Mouse (Mus musculus) embryonic facial prominence, embryonic 13.5 days (tissue): ENCODE results near the gene Fbxl7. TPM values are rescaled to one million over a fixed set of nuclear protein-coding genes. Genes with fewer than 3 reads are reported as not detected.

Source experiments
- ATAC-seq: fragments of 200-750 bp; cut with Nextera tagmentation; 2 replicates; pipeline ENCODE4 v1.8.0; 2017; ENCODE audit warnings: low read depth; ENCODE audit not compliant: insufficient number of reproducible peaks, insufficient read depth, low FRiP score, low TSS enrichment
- H3K27ac ChIP-seq: fragments of 300-500 bp; sonication (generic); 2 replicates; pipeline ENCODE4 v1.5.1; 2015; ENCODE audit warnings: moderate library complexity, mild to moderate bottlenecking, inconsistent platforms
- H3K27me3 ChIP-seq: fragments of 300-500 bp; sonication (generic); 2 replicates; pipeline ENCODE4 v1.6.1; 2015; ENCODE audit warnings: mild to moderate bottlenecking, inconsistent platforms
- H3K36me3 ChIP-seq: fragments of 300-500 bp; sonication (generic); 2 replicates; pipeline ENCODE4 v1.6.1; 2015; ENCODE audit warnings: mild to moderate bottlenecking, inconsistent platforms
- H3K4me1 ChIP-seq: fragments of 300-500 bp; sonication (generic); 2 replicates; pipeline ENCODE4 v1.6.1; 2015; ENCODE audit warnings: inconsistent platforms
- H3K4me2 ChIP-seq: fragments of 300-500 bp; sonication (generic); 2 replicates; pipeline ENCODE4 v1.6.1; 2015; ENCODE audit warnings: moderate library complexity, mild to moderate bottlenecking, inconsistent platforms
- H3K4me3 ChIP-seq: fragments of 300-500 bp; sonication (generic); 2 replicates; pipeline ENCODE4 v1.5.1; 2015; ENCODE audit warnings: mild to moderate bottlenecking, inconsistent platforms
- H3K9ac ChIP-seq: fragments of 300-500 bp; sonication (generic); 2 replicates; pipeline ENCODE4 v1.6.1; 2015; ENCODE audit warnings: mild to moderate bottlenecking, inconsistent platforms
- H3K9me3 ChIP-seq: fragments of 300-500 bp; sonication (generic); 2 replicates; pipeline ENCODE4 v1.6.1; 2016; ENCODE audit warnings: inconsistent platforms
- WGBS: fragments of 180-500 bp; shearing (Covaris S2); methylation state at CpG from one replicate; pipeline ENCODE4 v1.1.7; 2015; ENCODE audit warnings: mixed read lengths; 5-methylcytosine and 5-hydroxymethylcytosine counted together
- polyA plus RNA-seq: library from polyadenylated mRNA; unstranded; fragments of >200 nt; fragmentation: Nextera tagmentation; extraction: Ambion mirVana; gene quantifications from 2 replicates; pipeline ENCODE4 v1.2.1, GENCODE M21; 2015

The Fbxl7 gene
- polyA plus RNA-seq, 1 experiment from 2014 or later: 37.3 TPM

GRCm38 (mm10) chr15:26809569-26809968 lies 85.8 kb downstream of the Fbxl7 start:
- Histone ChIP-seq H3K4me1 (peaks cover 15% of the 10 kb centered on the region), H3K9ac (no peak overlapping the region), H3K4me2 (no peak overlapping the region), H3K27me3 (no peaks in the 10 kb centered on the region), H3K27ac (no peak overlapping the region), H3K4me3 (no peak overlapping the region), H3K36me3 (no peaks in the 10 kb centered on the region), H3K9me3 (no peaks in the 10 kb centered on the region)
- no peak for ATAC-seq
- whole genome bisulfite sequencing: 70% methylated on average over 3 of the region's 3 CpGs

- ATAC-seq: no peak
- Histone ChIP-seq H3K4me1 (peaks cover 10% of the 10 kb centered on the region), H3K27ac (no peak overlapping the region), H3K4me3 (no peak overlapping the region), H3K36me3 (no peaks in the 10 kb centered on the region), H3K27me3 (no peaks in the 10 kb centered on the region), H3K9me3 (no peaks in the 10 kb centered on the region), H3K4me2 (no peak overlapping the region), H3K9ac (no peak overlapping the region)
- WGBS: 69% methylated on average over 5 of the region's 5 CpGs
Observed at GRCm38 (mm10) chr15:26804046-26804445, 91.3 kb downstream of the Fbxl7 start.

- peaks cover 10% of the 10 kb centered on the region for H3K4me1 ChIP-seq
- no peaks in the 10 kb centered on the region for H3K9me3 ChIP-seq
- 68% methylated on average over 3 of the region's 3 CpGs for WGBS
- no peak for ATAC-seq
- no peak overlapping the region for H3K27ac ChIP-seq
- H3K27me3 ChIP-seq: no peaks in the 10 kb centered on the region
- no peaks in the 10 kb centered on the region for H3K36me3 ChIP-seq
- no peak overlapping the region for H3K9ac ChIP-seq
- no peak overlapping the region for H3K4me3 ChIP-seq
- H3K4me2 ChIP-seq: no peak overlapping the region
Observed at GRCm38 (mm10) chr15:26799457-26800021, 95.8 kb downstream of the Fbxl7 start.

GRCm38 (mm10) chr15:26795937-26796336 lies 99.4 kb downstream of the Fbxl7 start:
- Histone ChIP-seq H3K4me3 (no peak overlapping the region), H3K27me3 (no peaks in the 10 kb centered on the region), H3K27ac (no peak overlapping the region), H3K9ac (no peak overlapping the region), H3K4me2 (no peak overlapping the region), H3K9me3 (no peaks in the 10 kb centered on the region), H3K36me3 (no peaks in the 10 kb centered on the region), H3K4me1 (peaks cover 7% of the 10 kb centered on the region)
- whole genome bisulfite sequencing: 70% methylated on average over 2 of the region's 2 CpGs
- ATAC-seq: no peak

GRCm38 (mm10) chr15:26795518-26795917 lies 99.9 kb downstream of the Fbxl7 start:
- Histone ChIP-seq H3K27ac (no peak overlapping the region), H3K4me1 (peaks cover 7% of the 10 kb centered on the region), H3K9ac (no peak overlapping the region), H3K27me3 (no peaks in the 10 kb centered on the region), H3K4me3 (no peak overlapping the region), H3K36me3 (no peaks in the 10 kb centered on the region), H3K9me3 (no peaks in the 10 kb centered on the region), H3K4me2 (no peak overlapping the region)
- 47% methylated on average over 6 of the region's 6 CpGs for WGBS
- no peak for ATAC-seq

- Histone ChIP-seq H3K4me3 (no peak overlapping the region), H3K27me3 (no peaks in the 10 kb centered on the region), H3K27ac (no peak overlapping the region), H3K9ac (no peak overlapping the region), H3K4me2 (no peak overlapping the region), H3K36me3 (peaks cover 5% of the 10 kb centered on the region; the same call in 1 of the 2 replicates), H3K9me3 (no peaks in the 10 kb centered on the region), H3K4me1 (no peaks in the 10 kb centered on the region)
- 89% methylated on average over 6 of the region's 6 CpGs for WGBS
- ATAC-seq: no peak
Observed at GRCm38 (mm10) chr15:26787148-26787547, 108.2 kb downstream of the Fbxl7 start.

- no peaks in the 10 kb centered on the region for H3K4me1 ChIP-seq
- H3K4me3 ChIP-seq: no peak overlapping the region
- H3K27ac ChIP-seq: no peak overlapping the region
- H3K4me2 ChIP-seq: no peak overlapping the region
- no peak for ATAC-seq
- H3K27me3 ChIP-seq: no peaks in the 10 kb centered on the region
- H3K36me3 ChIP-seq: no peaks in the 10 kb centered on the region
- H3K9me3 ChIP-seq: no peaks in the 10 kb centered on the region
- no peak overlapping the region for H3K9ac ChIP-seq
- WGBS: 57% methylated on average over 3 of the region's 3 CpGs
Observed at GRCm38 (mm10) chr15:26780557-26780956, 114.8 kb downstream of the Fbxl7 start.

- Histone ChIP-seq H3K9me3 (no peaks in the 10 kb centered on the region), H3K4me3 (no peak overlapping the region), H3K4me2 (no peak overlapping the region), H3K36me3 (no peaks in the 10 kb centered on the region; the same call in 1 of the 2 replicates), H3K9ac (no peak overlapping the region), H3K27ac (no peak overlapping the region), H3K27me3 (no peaks in the 10 kb centered on the region), H3K4me1 (no peaks in the 10 kb centered on the region)
- WGBS: 64% methylated on average over 4 of the region's 4 CpGs
- no peak for ATAC-seq
Observed at GRCm38 (mm10) chr15:26779129-26779528, 116.3 kb downstream of the Fbxl7 start.

- Histone ChIP-seq H3K4me3 (no peak overlapping the region), H3K27me3 (no peaks in the 10 kb centered on the region)
- ATAC-seq: no peak
Observed at GRCm38 (mm10) chr15:26775720-26776119, 119.7 kb downstream of the Fbxl7 start.

GRCm38 (mm10) chr15:26774895-26775294 lies 120.5 kb downstream of the Fbxl7 start:
- H3K36me3 ChIP-seq: no peaks in the 10 kb centered on the region; the same call in 1 of the 2 replicates
- H3K4me2 ChIP-seq: no peak overlapping the region
- no peaks in the 10 kb centered on the region for H3K27me3 ChIP-seq
- WGBS: 96% methylated on average over 2 of the region's 2 CpGs
- H3K4me3 ChIP-seq: no peak overlapping the region
- peaks cover 5% of the 10 kb centered on the region; the same call in 1 of the 2 replicates for H3K4me1 ChIP-seq
- H3K9ac ChIP-seq: no peak overlapping the region
- no peak overlapping the region for H3K27ac ChIP-seq
- no peak for ATAC-seq
- H3K9me3 ChIP-seq: no peaks in the 10 kb centered on the region

More at GRCm38 (mm10) chr15:26775720-26776119, 119.7 kb downstream of the Fbxl7 start:
- Histone ChIP-seq H3K9ac (no peak overlapping the region), H3K9me3 (no peaks in the 10 kb centered on the region), H3K4me1 (peaks cover 5% of the 10 kb centered on the region; the same call in 1 of the 2 replicates), H3K27ac (no peak overlapping the region), H3K36me3 (no peaks in the 10 kb centered on the region; the same call in 1 of the 2 replicates), H3K4me2 (no peak overlapping the region)

GRCm38 (mm10) chr15:26761651-26762050 lies 133.7 kb downstream of the Fbxl7 start:
- no peak overlapping the region for H3K27ac ChIP-seq

GRCm38 (mm10) chr15:26748484-26748883 lies 146.9 kb downstream of the Fbxl7 start:
- Histone ChIP-seq H3K9ac (no peak overlapping the region), H3K36me3 (no peaks in the 10 kb centered on the region), H3K4me3 (no peak overlapping the region), H3K27me3 (no peaks in the 10 kb centered on the region), H3K27ac (no peak overlapping the region), H3K4me2 (no peak overlapping the region), H3K4me1 (0 out of 2 replicates have a peak, but pooled peaks cover 4% of the 10 kb centered on the region), H3K9me3 (no peaks in the 10 kb centered on the region)
- 94% methylated on average over 3 of the region's 3 CpGs for WGBS
- ATAC-seq: no peak

More at GRCm38 (mm10) chr15:26761651-26762050, 133.7 kb downstream of the Fbxl7 start:
- Histone ChIP-seq H3K9me3 (no peaks in the 10 kb centered on the region), H3K36me3 (no peaks in the 10 kb centered on the region), H3K4me1 (peaks cover 22% of the 10 kb centered on the region), H3K9ac (no peak overlapping the region), H3K4me2 (no peak overlapping the region), H3K27me3 (no peaks in the 10 kb centered on the region), H3K4me3 (no peak overlapping the region)
- 59% methylated on average over 4 of the region's 4 CpGs for WGBS
- no peak for ATAC-seq
